Mouse (Mus musculus): ENCODE data around the gene Vmn2r44. TPM values are rescaled to one million over a fixed set of nuclear protein-coding genes. Genes with fewer than 3 reads are reported as not detected.
"Not testable (repeated sequence)": the region's sequence is repeated elsewhere in the genome, so short reads cannot be mapped to it uniquely, and the experiment has no call there.

Gene Vmn2r44
- not detected for polyA plus RNA-seq (2017; shearing (Covaris generic))

DNA sequence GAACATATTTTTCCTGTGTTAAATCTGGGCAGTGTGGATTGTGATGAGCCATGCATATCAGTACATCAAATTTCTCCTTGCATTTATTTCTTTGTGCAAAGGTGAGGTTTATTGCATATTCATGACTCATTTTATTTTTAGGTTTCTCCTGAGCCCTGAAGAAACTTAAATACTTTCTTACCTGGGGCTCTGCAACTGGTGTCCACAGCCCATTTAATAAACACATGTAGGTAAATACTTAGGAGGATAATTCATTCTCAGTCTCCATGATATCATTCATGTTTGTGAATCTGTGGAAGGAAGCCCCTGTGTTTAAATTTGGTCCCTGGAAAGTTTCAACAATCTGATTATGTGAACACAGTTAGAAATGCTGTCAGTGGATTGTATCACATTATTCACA is at the start of gene Vmn2r44:
Gene Vmn2r44 (minus strand): TSS at position 101 of the 400 bp plus-strand sequence.
- ATAC-seq = not testable (repeated sequence)

DNA sequence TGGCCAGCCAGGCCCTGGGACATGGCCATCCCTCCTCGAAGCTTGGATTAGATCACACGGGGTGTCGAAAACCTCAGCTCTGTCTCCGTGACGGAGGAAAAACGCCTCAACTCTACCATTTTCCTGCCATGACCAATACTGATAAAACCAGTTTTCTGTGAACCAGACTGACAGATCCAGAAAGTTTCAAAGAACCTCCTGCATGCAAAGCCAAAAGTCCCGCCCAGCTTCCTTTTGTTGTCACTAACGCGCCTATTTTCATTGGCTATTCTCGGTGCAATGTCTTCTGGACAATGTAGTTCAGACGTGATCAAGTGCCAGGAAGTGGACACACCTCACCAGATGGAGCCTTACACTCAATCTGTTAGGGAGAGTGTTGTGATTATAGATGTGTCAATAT is 25.3 kb downstream of the Vmn2r44 start:
- ATAC-seq = not testable (repeated sequence)

Other genes with a start within 250 kb of the Vmn2r44 start
- gene Vmn2r41, start 221.7 kb downstream of the Vmn2r44 start, polyA plus RNA-seq (2017; shearing (Covaris generic)) = not detected
- gene Vmn2r42, start 183.0 kb downstream of the Vmn2r44 start, polyA plus RNA-seq (2017; shearing (Covaris generic)) = not detected
- gene Vmn2r43, start 122.7 kb downstream of the Vmn2r44 start, polyA plus RNA-seq (2017; shearing (Covaris generic)) = not detected
- gene Vmn2r45, start 105.7 kb upstream of the Vmn2r44 start, polyA plus RNA-seq (2017; shearing (Covaris generic)) = not detected